Mouse (Mus musculus): Measurements from ENCODE around the gene Cped1.

The Cped1 gene

DNA sequence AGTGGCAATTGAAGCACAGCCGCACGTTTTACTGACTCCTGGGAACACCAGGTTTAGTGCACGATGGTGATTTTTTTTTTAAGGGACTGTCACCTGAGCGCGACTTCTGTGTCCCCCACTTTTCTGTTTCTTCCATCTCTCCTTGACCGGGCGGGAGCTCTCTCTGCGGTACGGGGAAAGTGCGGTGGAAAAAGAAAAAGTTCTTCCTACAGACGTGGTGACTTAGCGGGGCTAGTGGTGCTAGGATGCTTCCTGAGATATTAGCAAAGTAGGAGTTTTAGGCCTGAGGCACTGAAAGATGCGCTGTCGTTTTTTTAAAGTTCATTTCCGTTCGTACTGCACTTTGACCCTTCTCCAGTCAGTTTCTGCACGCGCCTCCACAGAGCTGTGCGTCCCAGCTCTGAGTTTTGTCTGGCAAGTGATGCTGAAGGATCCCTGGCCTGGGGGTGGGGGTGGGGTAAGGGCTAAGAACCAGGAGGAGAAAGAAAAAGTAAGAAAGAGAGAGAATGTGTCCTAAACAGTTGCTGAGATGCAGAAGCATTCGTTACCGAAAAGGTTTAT, 303.8 kb downstream of the Cped1 start:
- TF ChIP-seq GATA4 (IDR thresholded peaks at IDR 0.05; ENCODE audit: insufficient replicate concordance, low read length): no peak

GRCm38 (mm10) chr6:22290790-22291189, 305.1 kb downstream of the Cped1 start:
- no peak for TF ChIP-seq GATA4 (IDR thresholded peaks at IDR 0.05; ENCODE audit: insufficient replicate concordance, low read length)

GRCm38 (mm10) chr6:22292056-22292455, 306.3 kb downstream of the Cped1 start:
- TF ChIP-seq GATA4 (IDR thresholded peaks at IDR 0.05; ENCODE audit: insufficient replicate concordance, low read length): no peak

GRCm38 (mm10) chr6:22293922-22294321, 308.2 kb downstream of the Cped1 start:
- no peak for TF ChIP-seq GATA4 (IDR thresholded peaks at IDR 0.05; ENCODE audit: insufficient replicate concordance, low read length)

GRCm38 (mm10) chr6:22297028-22297427, 311.3 kb downstream of the Cped1 start:
- no peak for TF ChIP-seq GATA4 (IDR thresholded peaks at IDR 0.05; ENCODE audit: insufficient replicate concordance, low read length)

DNA sequence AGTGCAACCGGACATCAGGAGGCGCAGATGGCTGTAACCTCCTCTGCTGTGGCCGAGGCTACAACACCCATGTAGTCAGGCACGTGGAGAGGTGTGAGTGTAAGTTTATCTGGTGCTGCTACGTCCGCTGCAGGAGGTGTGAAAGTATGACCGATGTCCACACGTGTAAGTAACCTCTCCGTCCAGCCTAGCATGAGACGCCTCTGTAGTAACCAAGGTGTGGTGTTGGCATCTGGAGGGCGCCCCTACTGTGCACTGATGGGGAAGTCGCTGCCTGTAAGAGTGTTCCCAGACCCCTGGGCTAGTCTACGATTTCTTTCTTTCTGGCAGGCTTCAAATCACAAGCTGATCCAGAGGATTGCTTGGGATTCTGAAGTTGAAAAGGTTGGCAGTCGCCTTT, 312.3 kb downstream of the Cped1 start:
- no peak for TF ChIP-seq GATA4 (IDR thresholded peaks at IDR 0.05; ENCODE audit: insufficient replicate concordance, low read length)

All from liver, adult (tissue).